Mouse (Mus musculus): ENCODE results near the gene Ric1.

GRCm38 (mm10) chr19:29496786-29497557 lies 25.1 kb upstream of the Ric1 start:
- no peak for TF ChIP-seq CTCF (IDR thresholded peaks at IDR 0.05)
- TF ChIP-seq EP300 (IDR thresholded peaks at IDR 0.05; ENCODE audit: insufficient read depth, low read depth, low read length), result no peak
- TF ChIP-seq POLR2A (IDR thresholded peaks at IDR 0.05; ENCODE audit: insufficient read depth, low read depth, low read length), result no peak

Data from heart, adult 2 months (tissue).